Mouse (Mus musculus): Measurements from ENCODE around the gene Mecom.

- TF ChIP-seq CTCF (IDR thresholded peaks at IDR 0.05; ENCODE audit: extremely low read depth, insufficient read depth, insufficient read length, insufficient replicate concordance): no peak
- no peak for TF ChIP-seq POLR2A (IDR thresholded peaks at IDR 0.05; ENCODE audit: low read depth, low read length)
These were observed 241.7 kb downstream of the Mecom start for GRCm38 (mm10) chr3:30306080-30306479.
